Mouse (Mus musculus) lung, adult 10 weeks (tissue): ENCODE results near the gene LTO1. TPM values are rescaled to one million over a fixed set of nuclear protein-coding genes. Genes with fewer than 3 reads are reported as not detected.

ENCODE experiments used
- polyA plus RNA-seq: library from polyadenylated mRNA; stranded (reverse); fragments of 350-450 nt; fragmentation: Illumina TruSeq; extraction: RNeasy Lipid Tissue Mini Kit (QIAGEN cat#74804); gene quantifications from one replicate; pipeline ENCODE4 v1.2.3, GENCODE M21; 2014; ENCODE audit warnings: low read depth, low replicate concordance; ENCODE audit not compliant: insufficient read depth

LTO1 gene
- 17.7 TPM for polyA plus RNA-seq

DNA sequence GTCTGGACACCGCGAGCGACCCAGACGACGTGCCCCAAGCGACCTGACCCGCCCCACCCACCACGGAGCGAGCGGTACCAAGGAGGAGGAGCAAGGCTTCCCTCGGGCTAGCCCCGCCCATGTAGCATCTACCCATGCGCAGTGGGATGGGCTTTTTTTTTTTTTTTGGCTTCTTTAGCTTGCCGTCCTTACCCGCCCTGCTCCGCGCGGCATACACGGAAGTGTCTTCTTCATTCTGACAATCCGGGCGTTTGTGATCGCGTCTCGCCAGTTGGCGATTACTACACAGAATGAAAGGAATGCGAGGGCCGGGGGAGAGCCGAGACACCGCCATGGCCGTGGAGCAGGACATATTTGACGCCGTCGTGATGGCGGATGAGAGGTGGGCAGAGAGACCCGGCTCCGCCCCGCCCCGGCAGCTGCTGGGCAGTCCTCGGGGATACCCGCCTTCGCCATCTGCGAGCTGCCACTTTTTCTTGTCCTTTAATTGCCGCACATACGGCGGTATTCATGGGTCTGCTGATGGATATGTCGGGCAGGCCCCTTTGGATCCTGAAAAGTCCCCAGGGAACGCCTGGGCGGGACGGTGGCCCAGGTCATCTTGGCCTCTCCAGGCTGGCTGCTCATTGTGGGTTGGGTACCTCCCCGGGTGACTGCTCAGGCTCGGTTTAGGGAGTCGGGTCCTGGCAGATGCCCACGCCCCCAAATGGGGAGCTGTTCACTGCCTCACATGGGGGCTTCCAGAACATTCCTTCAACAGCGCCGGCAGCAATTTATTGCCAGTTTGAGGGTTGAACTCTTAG, at the start of gene LTO1:
Gene LTO1, plus strand, starts transcription at position 153 of the 803 bp plus-strand sequence.

GRCm38 (mm10) chr7:144896294-144897218, 18.3 kb upstream of the LTO1 start, which contains the start of gene Fgf15:
Gene Fgf15 (plus strand): TSS chr7:144896531.

GRCm38 (mm10) chr7:144939344-144940002, 24.6 kb downstream of the LTO1 start, which contains the start of gene Ccnd1:
Gene Ccnd1 (minus strand): TSS chr7:144939925.

Other genes starting within 250 kb of the LTO1 start
- gene Ano1, start 163.1 kb upstream of the LTO1 start, polyA plus RNA-seq, result 16.6 TPM
- not detected for gene Fgf3, start 77.0 kb upstream of the LTO1 start, polyA plus RNA-seq
- not detected for gene Fgf4, start 67.7 kb upstream of the LTO1 start, polyA plus RNA-seq
- not detected for gene Fgf15, start 18.6 kb upstream of the LTO1 start, polyA plus RNA-seq
- gene Ccnd1, start 24.8 kb downstream of the LTO1 start, polyA plus RNA-seq, result 50.2 TPM